Mouse (Mus musculus) G1E (cell line): ENCODE measurements around the gene Rcc1.

Source experiments
- CTCF ChIP-seq: IDR thresholded peaks from 2 replicates; pipeline ENCODE4 v1.5.1; 2012; ENCODE audit warnings: low read depth, low read length, inconsistent platforms, mixed read lengths
- POLR2AphosphoS5 ChIP-seq: IDR thresholded peaks from 2 replicates; pipeline ENCODE4 v1.6.1; 2012; ENCODE audit warnings: low read depth, low read length, inconsistent platforms; ENCODE audit not compliant: insufficient replicate concordance

GRCm38 (mm10) chr4:132344403-132345134 is 8.8 kb downstream of the Rcc1 start:
- no peak for TF ChIP-seq CTCF
- no peak for TF ChIP-seq POLR2AphosphoS5
